Mouse (Mus musculus): ENCODE results near the gene Mdm2.
"Not testable (repeated sequence)": the region's sequence is repeated elsewhere in the genome, so short reads cannot be mapped to it uniquely, and the experiment has no call there.

Gene Mdm2

DNA sequence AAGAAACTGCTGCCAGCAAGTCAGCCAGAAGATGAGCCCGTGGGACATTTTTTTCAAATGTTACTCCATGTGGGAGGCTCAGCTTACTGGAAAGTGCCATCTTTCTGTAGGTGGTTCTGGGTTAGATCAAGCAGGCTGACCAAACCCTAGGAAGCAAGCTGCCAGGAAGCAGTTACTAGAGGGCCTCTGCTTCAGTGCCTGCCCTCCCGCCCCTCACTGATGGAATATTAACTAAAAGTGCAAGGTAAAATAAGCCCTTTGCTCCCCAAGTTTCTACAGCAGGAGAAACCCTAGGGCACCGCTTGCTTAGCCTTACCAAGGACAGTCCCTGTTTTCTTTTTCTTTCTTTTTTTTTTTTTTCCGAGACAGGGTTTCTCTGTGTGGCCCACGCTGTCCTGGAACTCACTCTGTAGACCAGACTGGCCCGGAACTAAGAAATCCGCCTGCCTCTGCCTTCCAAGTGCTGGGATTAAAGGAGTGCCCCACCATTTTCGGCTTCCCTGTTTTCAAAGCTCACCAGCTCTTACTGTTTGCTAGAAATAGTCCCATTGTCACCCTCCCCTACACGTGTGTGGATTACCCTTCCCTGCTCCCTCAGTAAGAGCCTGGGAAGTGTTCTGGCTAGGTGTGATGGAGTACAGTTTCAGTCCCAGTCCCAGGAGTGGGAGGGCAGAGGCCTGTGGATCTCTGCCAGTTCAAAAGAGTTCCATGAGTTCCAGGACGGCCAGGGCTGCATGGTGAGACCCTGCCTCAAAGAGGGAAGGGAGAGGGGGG is 37.9 kb upstream of the Mdm2 start:
- no peak for DNase-seq

DNA sequence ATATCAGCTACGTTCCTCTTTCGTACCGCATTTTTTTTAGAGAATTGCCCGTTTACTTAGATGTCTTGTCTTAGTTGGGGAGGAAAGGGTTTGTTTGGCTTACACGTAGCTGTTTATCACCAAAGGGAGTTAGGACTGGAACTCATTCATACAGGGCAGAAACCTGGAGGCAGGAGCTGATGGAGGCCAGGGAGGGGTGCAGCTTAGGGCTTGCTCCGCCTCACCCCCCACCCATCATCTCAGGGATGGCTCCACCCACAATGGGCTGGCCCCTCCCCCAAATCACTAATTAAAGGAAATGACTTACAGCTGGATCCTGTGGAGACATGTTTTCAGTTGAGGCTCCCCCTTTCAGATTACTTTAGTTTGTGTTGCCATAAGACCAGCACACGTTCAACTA is 37.2 kb upstream of the Mdm2 start:
- DNase-seq, result no peak

DNA sequence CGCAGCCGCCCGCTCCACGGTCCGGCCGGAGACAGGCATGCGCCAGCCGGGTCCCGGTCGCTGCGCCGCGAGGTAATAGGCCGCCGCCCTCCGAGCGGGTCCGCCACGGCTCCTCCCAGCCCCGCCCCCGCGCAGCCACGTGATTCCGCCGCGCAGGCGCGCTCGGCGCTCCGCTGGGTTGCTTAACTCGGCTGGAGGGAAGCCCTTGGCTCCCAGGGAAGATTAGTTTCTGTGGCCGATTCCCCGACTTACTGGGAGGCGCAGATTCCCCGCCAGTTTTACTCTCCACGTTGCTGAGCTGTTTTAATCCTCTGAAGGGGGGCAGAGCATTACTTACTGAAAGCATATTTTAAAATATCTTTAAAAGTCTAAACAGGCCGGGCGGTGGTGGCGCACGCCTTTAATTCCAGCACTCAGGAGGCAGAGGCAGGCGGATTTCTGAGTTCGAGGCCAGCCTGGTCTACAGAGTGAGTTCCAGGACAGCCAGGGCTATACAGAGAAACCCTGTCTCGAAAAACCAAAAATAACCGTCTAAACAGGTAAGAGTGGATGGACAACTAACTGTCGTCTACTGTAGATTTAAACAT is 35.8 kb upstream of the Mdm2 start, which contains the start of gene Slc35e3:
Gene Slc35e3 (minus strand): TSS at position 69 of the 587 bp plus-strand sequence.
- DNase-seq, result peak; percentile 98 to 99

DNA sequence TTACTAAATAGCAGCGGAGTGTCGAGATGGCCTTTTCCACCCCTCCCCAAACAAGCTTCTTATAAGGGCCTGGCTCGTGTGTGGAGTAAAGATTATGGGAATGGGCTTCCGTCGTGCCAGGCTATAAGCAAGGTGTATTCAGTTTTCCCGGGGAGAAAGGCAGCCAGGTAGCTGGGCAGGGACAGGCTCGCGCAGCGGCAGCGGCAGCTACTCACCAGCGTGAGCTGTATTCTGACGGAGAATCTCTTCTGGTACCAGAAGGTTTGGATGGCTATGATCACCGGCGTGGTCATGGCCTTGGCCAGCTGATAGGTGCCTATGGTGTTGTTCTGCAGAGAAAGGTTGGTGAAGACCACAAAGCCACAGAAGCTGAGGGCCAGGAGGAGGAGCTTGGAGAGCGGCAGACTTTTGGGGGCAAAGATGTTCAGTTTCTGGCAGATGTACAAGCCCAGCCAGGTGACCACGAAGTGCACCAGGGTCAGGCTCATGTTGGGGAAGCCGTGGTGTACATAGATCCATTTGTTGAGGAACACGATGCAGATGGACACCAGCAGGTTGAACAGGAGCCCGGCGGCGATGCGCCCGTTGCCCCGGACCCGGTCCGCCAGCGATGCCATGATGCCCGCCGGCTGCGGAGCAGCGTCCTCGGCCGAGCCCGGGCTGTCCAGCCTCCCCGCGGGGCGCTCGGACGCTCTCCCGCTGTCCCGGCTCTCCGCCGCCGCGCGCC is 35.2 kb upstream of the Mdm2 start:
- DNase-seq, result peak; percentile 48 to 60

DNA sequence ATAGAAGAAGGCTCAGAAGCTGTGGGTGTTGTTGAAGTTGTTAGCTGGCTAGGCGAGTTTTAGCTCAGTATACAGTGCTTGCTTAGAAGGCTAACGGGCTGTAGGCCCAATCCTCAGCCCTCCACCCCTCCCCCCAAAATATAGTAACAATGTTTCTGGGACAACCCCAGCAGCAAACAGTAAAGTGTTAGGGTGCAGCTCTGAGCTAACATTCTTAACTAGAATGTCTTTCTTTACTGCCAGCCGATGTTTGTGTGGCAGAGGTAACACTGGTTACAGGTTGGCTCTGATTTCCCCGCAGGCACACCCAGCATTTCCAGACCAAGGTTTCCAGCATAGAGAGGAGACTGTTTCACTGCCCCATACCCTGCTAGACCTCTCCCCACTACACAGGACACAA is 33.4 kb upstream of the Mdm2 start:
- no peak for DNase-seq

DNA sequence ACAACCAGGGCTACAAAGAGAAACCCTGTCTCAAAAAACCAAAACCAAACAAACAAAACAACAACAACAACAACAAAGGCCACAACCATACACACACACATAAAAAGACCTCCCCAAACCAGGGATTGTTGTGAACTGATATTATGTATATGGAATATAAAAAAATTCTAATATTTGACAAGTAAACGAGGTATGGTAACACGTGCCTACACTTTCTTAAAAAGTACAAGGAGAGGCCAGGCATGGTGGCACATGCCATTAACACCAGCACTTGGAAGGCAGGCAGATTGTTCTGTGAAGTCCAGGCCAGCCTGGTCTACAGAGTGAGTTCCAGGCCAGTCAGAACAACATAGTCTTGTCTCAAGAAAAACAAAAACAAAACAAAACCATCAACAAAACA is 32.6 kb upstream of the Mdm2 start:
- DNase-seq, result no peak

DNA sequence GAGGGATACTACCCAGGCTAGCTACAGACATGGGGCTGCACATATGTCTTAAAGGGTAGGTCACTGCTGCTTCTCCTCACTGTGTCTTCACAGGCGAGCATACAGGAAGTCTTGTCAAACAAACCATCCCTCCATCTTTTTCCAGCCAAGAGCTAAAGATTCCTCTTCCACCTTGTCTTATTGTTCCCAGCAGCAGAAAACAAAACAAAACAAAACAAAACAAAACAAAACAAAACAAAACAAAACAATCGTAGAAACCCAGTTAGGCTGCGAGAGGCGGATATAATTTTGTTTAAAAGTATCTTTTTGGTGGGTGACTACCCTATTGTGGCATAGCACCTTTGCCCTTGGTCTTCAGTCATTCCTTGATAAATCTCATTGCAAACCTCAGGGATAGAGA is 32.1 kb upstream of the Mdm2 start:
- no peak for DNase-seq

DNA sequence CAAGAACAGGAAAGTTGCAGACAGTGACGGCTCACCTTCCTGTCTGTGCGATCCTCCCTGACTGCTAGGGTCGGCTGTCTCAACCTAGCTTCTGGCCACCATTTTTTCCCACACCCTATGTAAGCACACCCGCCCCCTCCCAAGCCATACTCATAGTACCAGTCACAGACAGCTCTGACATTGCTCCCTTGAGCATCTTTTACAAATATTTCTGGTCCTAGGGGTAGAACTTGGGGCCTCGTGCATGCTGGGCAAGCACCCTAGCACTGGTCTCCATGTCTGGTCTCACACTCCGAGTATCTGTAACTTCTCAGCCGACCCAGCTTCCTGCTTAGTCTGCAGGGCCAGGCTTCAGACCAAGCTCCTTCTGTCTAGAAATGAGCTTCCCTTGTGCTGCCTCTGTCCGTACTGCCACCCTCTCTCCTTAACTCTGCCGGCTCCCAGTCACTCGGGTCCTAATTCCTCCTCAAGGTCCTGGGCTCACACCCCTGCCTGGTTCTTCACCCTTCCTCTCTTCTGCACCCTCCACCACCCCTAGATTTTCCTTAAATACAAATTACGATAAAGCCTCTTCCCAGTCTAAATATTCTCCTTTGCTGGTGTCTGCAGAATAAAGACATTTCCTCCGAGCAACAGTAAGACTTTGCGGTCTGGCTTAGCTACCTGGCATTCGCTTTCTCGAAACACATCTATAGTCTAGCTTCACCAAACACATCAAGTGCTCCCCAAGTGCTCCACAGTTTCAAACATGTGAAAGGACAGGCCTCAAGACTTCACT is 31.3 kb upstream of the Mdm2 start:
- no peak for DNase-seq

DNA sequence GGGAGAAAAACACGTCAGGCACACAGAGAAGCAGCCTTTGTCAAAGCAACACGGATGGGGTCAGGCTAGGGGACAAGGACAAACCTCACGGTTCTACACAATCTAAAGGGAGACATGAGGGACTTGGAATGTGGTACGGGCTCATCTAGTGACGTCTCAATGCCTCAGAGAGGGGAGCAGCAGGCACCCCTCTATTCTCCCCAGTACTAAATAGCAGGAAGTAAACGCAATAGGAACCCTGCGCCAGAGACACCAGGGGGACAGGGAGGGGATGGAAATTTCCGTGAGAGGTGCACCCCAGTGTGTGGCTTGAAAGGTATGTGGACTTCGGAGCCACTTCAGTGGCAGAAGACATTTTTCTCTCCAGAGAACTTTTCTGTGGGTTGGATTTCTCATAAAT is 30.4 kb upstream of the Mdm2 start:
- DNase-seq, result no peak

DNA sequence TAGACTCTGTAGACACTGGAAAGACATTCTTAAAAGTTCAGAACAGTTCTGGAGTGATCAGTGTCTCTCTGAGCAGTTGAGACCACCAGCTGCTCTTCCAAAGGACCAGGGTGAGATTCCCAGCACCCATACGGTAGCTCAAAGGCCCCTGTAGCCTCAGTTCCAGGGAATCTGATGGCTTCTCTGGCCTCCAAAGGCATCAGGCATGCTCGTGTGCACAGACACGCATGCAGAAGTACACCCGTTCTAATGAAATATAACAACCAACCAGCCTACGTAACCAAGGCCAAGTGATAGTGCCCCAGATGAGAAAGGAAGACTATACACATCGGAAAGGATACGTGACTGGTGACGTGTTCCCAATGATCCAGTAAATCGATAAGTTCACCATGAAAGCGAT is 29.6 kb upstream of the Mdm2 start:
- no peak for DNase-seq

DNA sequence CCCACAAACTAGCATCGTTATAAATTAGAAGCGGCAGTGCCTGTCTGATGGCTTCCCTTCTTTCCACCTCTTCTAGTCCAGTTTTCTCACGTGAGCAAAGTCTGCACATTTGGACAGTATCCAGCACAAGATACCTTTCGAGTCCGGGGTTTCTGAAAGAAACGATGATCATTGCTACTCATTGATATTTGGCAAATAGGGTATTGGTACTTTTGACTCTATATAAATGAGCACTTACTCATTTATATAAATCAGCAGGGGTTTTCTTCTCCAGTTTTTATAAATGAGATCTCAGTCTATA is 29.0 kb upstream of the Mdm2 start:
- no peak for DNase-seq

DNA sequence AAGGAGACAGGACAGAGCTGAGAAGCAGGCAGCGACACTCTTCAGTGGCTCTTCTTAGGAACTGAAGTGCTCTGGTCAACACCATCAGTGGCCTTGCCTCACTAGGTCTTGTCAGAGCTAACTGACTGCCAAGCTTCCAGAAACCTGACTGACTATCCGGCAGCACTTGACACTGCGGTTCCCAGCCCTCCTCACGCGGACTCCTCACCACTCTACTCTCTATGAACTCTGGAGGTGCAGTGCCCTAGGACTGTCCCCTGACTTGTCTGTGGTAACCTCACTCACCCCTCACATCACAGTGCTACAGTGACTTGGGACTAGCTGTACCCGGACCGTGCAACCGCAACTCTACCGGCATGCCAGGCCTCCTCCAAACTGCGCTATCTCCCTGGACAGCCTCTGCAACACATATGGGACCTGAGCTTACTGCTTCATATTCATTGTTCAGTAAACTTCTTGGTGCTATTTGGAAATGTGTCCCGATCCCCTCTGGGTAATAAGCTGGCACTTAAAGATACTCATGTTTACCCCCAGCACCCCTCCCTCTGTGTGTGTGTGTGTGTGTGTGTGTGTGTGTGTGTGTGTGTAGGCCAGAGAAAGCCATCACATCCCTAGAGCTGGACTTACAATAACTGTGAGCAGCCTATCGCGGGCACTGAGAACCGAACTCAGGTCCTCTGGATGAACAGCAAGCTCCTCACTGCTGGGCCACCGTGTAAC is 28.5 kb upstream of the Mdm2 start:
- DNase-seq, result no peak

DNA sequence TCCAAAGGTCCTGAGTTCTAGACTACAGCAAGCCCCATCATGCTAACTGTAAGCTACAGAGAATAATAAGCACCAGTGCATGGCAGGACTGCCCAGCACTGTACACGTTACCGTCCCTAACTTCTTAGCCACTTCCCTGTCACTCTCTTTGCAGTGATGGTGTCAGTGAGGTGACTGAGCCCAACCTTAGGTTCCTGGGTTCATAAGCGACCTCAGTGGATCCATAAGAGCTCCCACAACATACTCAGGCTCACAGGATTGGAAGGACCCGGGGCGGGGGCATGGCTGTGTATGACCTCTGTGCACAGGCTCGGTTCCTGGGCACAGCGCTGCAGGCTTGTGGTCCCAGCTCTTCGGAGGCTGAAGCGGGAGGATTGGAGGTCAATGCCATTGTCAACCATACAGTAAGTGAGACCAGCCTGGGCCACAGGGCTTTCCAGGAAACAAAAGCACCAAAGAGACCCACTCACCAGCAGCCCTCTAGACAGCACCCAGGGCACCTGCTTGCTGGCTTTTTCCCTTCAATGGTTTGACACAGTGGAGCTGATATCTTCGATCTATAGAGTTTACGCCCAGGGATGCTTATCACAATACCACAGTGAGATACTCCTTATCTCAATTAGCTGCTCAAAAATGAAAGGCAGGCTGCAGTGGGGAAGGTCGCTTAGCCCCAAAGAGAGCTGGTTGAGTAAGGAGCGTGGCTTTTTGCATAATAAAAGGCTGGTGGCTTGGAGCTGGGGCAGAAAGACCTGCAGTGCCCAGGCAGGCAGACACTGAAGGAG is 27.8 kb upstream of the Mdm2 start:
- DNase-seq, result no peak

DNA sequence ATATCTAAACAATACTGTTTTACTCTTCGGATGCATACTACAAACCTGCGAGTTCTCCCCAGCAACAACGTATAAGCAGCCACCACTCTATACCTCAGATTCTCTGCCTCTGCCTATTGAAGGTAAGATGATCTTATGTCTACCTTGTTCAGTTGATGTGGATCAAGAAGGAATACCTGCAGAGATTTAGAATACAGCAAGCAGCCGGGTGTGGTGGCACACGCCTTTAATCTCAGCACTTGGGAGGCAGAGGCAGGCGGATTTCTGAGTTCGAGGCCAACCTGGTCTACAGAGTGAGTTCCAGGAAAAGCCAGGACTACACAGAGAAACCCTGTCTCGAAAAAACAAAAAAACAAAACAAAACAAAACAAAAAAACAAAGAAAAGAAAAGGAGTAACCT is 26.9 kb upstream of the Mdm2 start:
- DNase-seq, result not testable (repeated sequence)

DNA sequence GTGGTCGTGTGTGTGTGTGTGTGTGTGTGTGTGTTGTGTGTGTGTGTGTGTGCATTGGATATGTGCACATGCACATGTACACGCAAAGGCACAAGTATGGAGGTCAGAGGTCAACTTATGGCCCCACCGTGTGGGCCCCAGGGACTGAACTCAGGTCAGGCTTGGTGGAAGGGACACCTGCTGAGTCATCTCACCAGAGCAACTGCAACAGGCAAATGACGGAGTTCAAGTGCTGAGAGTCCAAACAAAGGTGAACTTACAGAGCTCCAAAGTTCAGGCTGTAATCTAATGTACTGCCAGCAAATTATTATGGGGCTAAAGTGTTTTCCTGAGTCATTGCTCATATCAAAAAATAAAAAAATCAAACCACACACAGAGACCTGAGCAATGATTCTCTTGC is 26.5 kb upstream of the Mdm2 start:
- no peak for DNase-seq

DNA sequence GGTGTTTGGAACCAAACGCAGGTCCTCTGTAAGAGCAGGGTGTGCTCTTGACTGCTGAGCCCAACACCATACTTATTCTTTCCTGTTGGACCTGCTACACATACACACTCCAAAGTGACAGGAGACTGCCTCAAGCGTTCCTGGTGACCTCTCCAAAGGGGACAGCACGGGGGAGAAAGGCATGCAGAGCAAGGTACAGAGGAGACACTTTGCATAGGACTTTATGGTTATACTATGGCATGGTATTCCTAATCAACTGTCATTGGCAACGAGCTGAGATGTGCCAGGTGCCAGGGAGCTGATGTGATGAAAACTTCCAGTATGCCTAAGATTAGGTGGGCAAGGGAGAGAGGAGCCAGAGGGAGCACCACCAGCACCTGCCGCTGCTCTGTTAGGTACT is 26.0 kb upstream of the Mdm2 start:
- no peak for DNase-seq

DNA sequence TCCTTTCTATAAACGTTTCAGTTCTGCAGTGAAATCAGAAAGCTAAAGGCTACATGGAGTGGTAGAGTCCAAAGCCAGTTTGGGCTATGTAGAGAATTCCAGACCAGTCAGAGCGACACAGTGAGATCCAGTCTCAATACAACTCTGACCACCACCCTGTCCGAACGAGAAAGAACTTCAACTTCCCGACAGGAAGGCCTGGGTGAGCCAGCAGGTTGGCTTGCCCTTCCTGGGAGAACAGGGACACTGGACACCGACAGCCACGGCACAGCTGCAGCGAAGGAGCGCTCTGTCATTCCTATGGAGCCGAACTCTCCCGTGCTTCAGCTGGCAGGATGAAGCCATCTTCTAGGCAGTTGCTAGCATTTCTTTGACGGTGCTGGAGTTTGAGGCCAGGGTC is 24.8 kb upstream of the Mdm2 start:
- DNase-seq, result not testable (repeated sequence)

DNA sequence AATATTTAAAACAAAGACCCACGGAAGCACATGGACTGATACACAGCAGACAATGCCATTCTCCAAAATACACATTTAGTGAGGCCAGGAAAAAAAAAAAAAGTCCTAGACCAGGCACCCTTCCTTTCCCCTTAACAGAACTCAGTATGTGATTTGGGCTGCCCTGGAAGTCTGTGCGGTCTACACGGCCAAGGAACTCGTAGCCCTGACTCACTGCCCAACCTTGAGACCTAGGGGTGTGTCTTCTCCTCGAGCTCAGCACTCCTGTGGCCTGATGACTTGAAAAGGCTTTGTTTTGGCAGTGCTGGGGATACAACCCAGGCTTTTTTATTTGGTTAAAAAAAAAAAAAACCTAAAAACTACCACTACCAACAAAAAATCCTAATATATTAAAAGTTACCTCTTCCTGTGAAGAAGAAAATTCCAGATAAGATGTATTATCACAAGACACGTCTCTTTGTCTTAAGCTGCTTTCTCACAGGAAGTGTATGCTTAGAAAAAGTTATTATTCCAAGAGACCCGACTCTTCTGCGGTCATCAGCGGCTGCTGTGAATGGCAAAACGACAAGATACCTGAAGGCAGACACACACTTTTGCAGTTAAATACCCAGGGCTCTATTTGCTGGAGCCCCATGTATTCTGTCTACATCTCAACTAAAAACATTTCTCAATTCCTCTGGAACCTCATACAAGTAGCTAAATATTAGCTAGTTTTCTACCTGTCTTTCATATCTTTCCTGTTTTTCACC is 23.7 kb upstream of the Mdm2 start:
- DNase-seq, result not testable (repeated sequence)

DNA sequence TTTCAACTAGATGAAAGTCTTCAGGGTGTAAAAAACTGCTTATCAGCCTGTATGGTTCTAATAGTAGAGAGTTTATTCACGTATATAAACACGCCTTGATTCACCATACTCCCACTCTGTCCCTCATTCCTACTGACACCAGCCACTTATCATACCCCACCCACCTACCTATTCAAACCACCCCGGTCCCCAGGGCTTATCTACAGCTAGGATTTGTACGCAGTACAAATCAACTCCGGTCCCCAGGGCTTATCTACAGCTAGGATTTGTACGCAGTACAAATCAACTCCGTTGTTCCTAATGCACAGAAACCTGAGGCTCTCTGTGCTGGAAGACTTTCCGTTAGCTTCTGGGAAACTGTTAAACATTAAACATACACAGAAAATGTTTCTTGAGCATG is 23.1 kb upstream of the Mdm2 start:
- not testable (repeated sequence) for DNase-seq

DNA sequence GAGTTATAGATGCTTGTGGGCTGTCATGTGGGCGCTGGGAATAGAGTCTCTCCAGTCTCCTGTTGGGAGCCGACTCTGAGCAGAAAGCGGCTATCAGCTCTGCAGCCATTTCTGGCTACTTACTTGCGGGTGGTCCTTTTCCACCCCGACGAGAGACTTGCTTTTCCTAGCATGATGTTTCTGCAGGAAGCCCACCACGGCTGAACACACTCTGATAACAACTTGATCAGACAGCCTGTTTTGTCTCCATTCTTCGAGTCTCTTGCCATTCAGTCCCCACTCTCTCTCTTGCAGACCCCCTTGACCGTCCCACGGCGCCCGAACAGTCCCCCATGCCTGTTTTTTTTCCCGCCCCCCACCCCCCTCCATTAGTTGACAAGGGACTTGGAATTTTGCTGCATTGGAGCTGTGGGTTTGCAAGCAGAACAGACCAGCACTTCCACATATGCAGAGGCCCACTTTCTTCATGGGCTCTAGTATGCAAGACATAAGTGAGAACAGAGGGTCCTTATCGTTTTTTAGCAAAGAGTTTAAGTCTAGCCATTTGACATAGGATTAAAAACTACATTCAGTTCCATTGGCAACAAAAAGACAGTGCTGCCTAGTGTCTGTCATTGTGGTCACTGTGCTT is 22.5 kb upstream of the Mdm2 start:
- DNase-seq, result no peak

DNA sequence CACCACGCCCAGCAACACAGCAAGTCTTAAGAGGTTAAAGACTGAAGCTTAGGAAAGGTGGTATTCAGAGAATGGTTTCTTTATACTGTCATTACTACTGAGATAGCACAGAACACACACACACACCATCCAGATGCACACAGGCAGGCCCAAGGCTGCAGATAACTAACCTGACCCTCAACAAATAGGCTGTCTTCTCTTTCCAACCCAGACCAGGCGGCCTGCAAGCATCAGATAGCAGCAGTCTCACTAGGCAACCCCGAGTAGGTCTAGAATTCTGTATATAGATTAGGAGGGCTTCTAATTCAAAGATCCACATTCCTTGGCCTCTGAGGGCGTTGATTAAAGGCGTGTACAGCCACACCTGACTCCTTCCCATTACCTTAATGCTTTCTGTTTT is 21.6 kb upstream of the Mdm2 start:
- DNase-seq, result no peak

Measured in cerebellum, postnatal 25 days (tissue).